Mouse (Mus musculus): ENCODE results near the gene Rdh5. TPM values are rescaled to one million over a fixed set of nuclear protein-coding genes. Genes with fewer than 3 reads are reported as not detected.
A peak's percentile ranks its signal among the peaks of the same experiment; 100 is the strongest.

Rdh5 gene
- polyA plus RNA-seq, 1 experiment from 2014 or later: 19.7 TPM

DNA sequence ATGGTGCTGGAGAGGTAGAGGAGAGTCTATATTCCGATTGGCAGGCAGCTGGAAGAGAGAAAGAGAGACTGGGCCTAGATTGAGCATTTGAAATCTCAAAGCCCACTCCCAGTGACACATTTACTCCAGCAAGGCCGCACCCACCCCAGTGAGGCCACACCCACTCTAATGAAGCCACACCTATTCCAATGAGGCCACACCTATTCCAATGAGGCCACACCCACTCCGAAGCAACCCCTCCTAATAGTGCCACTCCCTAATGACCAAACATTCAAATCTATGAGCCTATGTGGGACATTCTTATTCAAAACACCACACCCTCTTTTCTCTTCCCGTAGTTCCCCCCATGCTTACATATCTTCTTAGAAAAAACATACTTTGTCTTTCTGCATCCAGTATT, 24.8 kb upstream of the Rdh5 start:
- Histone ChIP-seq H3K4me2 (ENCODE audit: low read depth, low read length) (no peak overlapping the region), H3K36me3 (ENCODE audit: control insufficient read depth, insufficient read depth, low read length) (no peaks in the 10 kb centered on the region), H3K9me3 (ENCODE audit: control insufficient read depth, low read length) (no peaks in the 10 kb centered on the region), H3K9ac (replicated peaks; ENCODE audit: low read depth, low read length) (no peak overlapping the region), H3K27ac (ENCODE audit: low read depth, low read length) (no peak overlapping the region), H3K4me1 (ENCODE audit: control insufficient read depth, insufficient read depth, low read length) (no peaks in the 10 kb centered on the region), H3K27me3 (ENCODE audit: control insufficient read depth, insufficient read depth, low read length) (no peaks in the 10 kb centered on the region), H3K4me3 (ENCODE audit: low read depth, low read length) (no peak overlapping the region)
- WGBS: 95% methylated on average over 4 of the region's 4 CpGs
- ATAC-seq (ENCODE audit: low read depth): no peak

DNA sequence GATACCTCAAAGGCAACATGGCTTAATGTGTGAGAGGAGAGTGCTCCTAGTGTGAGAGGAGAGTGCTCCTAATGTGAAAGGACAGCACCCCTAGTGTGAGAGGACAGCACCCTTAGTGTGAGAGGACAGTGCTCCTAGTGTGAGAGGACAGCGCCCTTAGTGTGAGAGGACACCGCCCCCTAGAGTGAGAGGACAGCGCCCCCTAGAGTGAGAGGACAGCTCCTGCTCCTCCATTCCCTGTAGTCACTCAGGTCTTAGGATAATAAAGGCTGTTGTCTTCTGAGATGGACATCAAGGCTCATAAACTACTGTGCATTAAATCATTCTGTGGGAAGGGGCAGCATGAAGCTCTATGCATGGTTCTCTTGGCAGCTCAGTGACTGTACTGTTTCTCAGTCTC, 23.0 kb upstream of the Rdh5 start:
- 29% methylated on average over 3 of the region's 3 CpGs for WGBS
- Histone ChIP-seq H3K9ac (replicated peaks; ENCODE audit: low read depth, low read length) (no peak overlapping the region), H3K4me1 (ENCODE audit: control insufficient read depth, insufficient read depth, low read length) (no peaks in the 10 kb centered on the region), H3K36me3 (ENCODE audit: control insufficient read depth, insufficient read depth, low read length) (no peaks in the 10 kb centered on the region), H3K27ac (ENCODE audit: low read depth, low read length) (no peak overlapping the region), H3K4me3 (ENCODE audit: low read depth, low read length) (no peak overlapping the region), H3K4me2 (ENCODE audit: low read depth, low read length) (no peak overlapping the region), H3K27me3 (ENCODE audit: control insufficient read depth, insufficient read depth, low read length) (no peaks in the 10 kb centered on the region), H3K9me3 (ENCODE audit: control insufficient read depth, low read length) (no peaks in the 10 kb centered on the region)
- ATAC-seq (ENCODE audit: low read depth): no peak

DNA sequence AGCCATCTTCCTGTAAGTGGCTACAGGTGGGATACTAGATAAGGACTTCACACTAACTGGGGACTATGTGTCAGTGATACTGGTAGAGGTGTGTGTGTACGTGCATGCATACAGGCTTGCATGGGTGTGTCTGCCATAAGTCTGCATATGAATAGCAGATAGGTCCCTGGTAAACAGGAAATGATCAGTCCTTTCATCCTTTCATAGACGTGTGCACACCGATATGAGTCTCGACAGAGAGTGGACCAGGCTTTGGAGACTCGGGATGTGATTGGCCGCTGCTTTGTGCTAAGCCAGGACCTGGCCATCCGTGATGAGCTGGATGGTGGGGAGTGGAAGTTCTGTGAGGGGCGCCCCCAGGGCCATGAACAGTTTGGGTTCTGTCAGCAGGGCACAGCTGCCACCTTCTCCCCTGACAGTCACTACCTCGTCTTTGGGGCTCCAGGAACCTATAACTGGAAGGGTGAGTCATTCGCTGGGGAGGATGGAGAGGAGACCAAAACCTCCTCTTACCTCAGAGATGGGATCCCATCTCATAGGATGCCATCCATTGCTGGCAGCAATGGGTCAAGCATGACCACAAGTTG, 17.9 kb upstream of the Rdh5 start:
- Histone ChIP-seq H3K9me3 (ENCODE audit: control insufficient read depth, low read length) (no peaks in the 10 kb centered on the region), H3K9ac (replicated peaks; ENCODE audit: low read depth, low read length) (no peak overlapping the region), H3K4me3 (ENCODE audit: low read depth, low read length) (no peak overlapping the region), H3K4me1 (ENCODE audit: control insufficient read depth, insufficient read depth, low read length) (no peaks in the 10 kb centered on the region), H3K27me3 (ENCODE audit: control insufficient read depth, insufficient read depth, low read length) (no peaks in the 10 kb centered on the region), H3K36me3 (ENCODE audit: control insufficient read depth, insufficient read depth, low read length) (no peaks in the 10 kb centered on the region), H3K4me2 (ENCODE audit: low read depth, low read length) (no peak overlapping the region), H3K27ac (ENCODE audit: low read depth, low read length) (no peak overlapping the region)
- ATAC-seq (ENCODE audit: low read depth): no peak
- WGBS: 86% methylated on average over 10 of the region's 10 CpGs

DNA sequence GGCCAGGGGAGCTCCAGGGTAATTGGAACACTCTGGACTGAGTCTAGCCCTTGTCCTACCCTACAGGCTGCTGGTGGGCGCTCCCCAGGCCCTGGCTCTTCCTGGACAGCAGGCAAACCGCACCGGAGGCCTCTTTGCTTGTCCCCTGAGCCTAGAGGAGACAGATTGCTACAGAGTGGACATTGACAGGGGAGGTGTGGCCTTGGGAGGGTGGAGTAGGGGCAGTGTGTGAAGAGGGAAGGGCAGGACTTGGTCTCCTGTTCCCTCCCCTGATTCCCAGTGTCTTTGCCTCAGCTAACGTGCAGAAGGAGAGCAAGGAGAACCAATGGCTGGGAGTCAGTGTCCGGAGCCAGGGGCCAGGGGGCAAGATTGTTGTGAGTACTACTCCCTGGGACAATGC, 16.3 kb upstream of the Rdh5 start:
- no peak for ATAC-seq (ENCODE audit: low read depth)
- H3K36me3 ChIP-seq (ENCODE audit: control insufficient read depth, insufficient read depth, low read length): no peaks in the 10 kb centered on the region
- H3K4me2 ChIP-seq (ENCODE audit: low read depth, low read length): no peak overlapping the region
- no peak overlapping the region for H3K9ac ChIP-seq (replicated peaks; ENCODE audit: low read depth, low read length)
- no peak overlapping the region for H3K27ac ChIP-seq (ENCODE audit: low read depth, low read length)
- H3K4me1 ChIP-seq (ENCODE audit: control insufficient read depth, insufficient read depth, low read length): no peaks in the 10 kb centered on the region
- 64% methylated on average over 5 of the region's 5 CpGs for WGBS
- no peak overlapping the region for H3K4me3 ChIP-seq (ENCODE audit: low read depth, low read length)
- H3K27me3 ChIP-seq (ENCODE audit: control insufficient read depth, insufficient read depth, low read length): peaks cover 9% of the 10 kb centered on the region; the same call in 1 of the 2 replicates
- H3K9me3 ChIP-seq (ENCODE audit: control insufficient read depth, low read length): no peaks in the 10 kb centered on the region

DNA sequence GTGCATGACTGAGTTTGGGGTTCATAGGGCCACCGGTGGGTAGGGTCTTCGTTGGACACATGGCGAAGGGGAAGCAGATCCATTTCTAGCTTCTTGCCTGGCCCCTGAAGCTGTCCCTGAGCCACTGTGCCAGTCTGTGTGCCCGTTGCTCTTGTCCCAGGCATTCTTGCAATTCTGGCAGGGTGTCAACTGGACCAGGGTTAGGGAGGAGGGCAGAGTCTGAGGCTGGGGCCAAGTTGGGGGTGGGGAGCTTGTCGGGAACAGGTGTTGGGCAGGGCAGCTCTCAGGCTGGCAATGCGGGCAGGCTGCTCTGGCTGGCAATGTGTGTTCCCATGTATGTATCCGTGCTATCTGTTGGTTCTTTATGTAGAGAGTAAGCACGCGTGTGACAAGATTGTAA, 15.8 kb upstream of the Rdh5 start:
- Histone ChIP-seq H3K9ac (replicated peaks; ENCODE audit: low read depth, low read length) (no peak overlapping the region), H3K4me1 (ENCODE audit: control insufficient read depth, insufficient read depth, low read length) (no peaks in the 10 kb centered on the region), H3K4me3 (ENCODE audit: low read depth, low read length) (no peak overlapping the region), H3K9me3 (ENCODE audit: control insufficient read depth, low read length) (no peaks in the 10 kb centered on the region), H3K36me3 (ENCODE audit: control insufficient read depth, insufficient read depth, low read length) (no peaks in the 10 kb centered on the region), H3K27ac (ENCODE audit: low read depth, low read length) (no peak overlapping the region), H3K4me2 (ENCODE audit: low read depth, low read length) (no peak overlapping the region), H3K27me3 (ENCODE audit: control insufficient read depth, insufficient read depth, low read length) (peaks cover 12% of the 10 kb centered on the region)
- ATAC-seq (ENCODE audit: low read depth): no peak
- WGBS: 78% methylated on average over 9 of the region's 9 CpGs

GRCm38 (mm10) chr10:128937756-128938390, 15.2 kb upstream of the Rdh5 start:
- Histone ChIP-seq H3K9me3 (ENCODE audit: control insufficient read depth, low read length) (no peaks in the 10 kb centered on the region), H3K4me2 (ENCODE audit: low read depth, low read length) (no peak overlapping the region), H3K27me3 (ENCODE audit: control insufficient read depth, insufficient read depth, low read length) (peaks cover 13% of the 10 kb centered on the region), H3K4me3 (ENCODE audit: low read depth, low read length) (no peak overlapping the region), H3K4me1 (ENCODE audit: control insufficient read depth, insufficient read depth, low read length) (no peaks in the 10 kb centered on the region), H3K27ac (ENCODE audit: low read depth, low read length) (no peak overlapping the region), H3K36me3 (ENCODE audit: control insufficient read depth, insufficient read depth, low read length) (no peaks in the 10 kb centered on the region), H3K9ac (replicated peaks; ENCODE audit: low read depth, low read length) (no peak overlapping the region)
- WGBS: 71% methylated on average over 12 of the region's 12 CpGs
- ATAC-seq (ENCODE audit: low read depth): no peak

- H3K4me1 ChIP-seq (ENCODE audit: control insufficient read depth, insufficient read depth, low read length): no peaks in the 10 kb centered on the region
- peaks cover 20% of the 10 kb centered on the region for H3K27me3 ChIP-seq (ENCODE audit: control insufficient read depth, insufficient read depth, low read length)
- H3K9ac ChIP-seq (replicated peaks; ENCODE audit: low read depth, low read length): no peak overlapping the region
- H3K4me2 ChIP-seq (ENCODE audit: low read depth, low read length): no peak overlapping the region; the same call in 1 of the 2 replicates
- 75% methylated on average over 8 of the region's 8 CpGs for WGBS
- H3K27ac ChIP-seq (ENCODE audit: low read depth, low read length): no peak overlapping the region
- no peak for ATAC-seq (ENCODE audit: low read depth)
- no peak overlapping the region for H3K4me3 ChIP-seq (ENCODE audit: low read depth, low read length)
- H3K36me3 ChIP-seq (ENCODE audit: control insufficient read depth, insufficient read depth, low read length): no peaks in the 10 kb centered on the region
- H3K9me3 ChIP-seq (ENCODE audit: control insufficient read depth, low read length): no peaks in the 10 kb centered on the region
Measured at GRCm38 (mm10) chr10:128935826-128936440, 13.2 kb upstream of the Rdh5 start.

DNA sequence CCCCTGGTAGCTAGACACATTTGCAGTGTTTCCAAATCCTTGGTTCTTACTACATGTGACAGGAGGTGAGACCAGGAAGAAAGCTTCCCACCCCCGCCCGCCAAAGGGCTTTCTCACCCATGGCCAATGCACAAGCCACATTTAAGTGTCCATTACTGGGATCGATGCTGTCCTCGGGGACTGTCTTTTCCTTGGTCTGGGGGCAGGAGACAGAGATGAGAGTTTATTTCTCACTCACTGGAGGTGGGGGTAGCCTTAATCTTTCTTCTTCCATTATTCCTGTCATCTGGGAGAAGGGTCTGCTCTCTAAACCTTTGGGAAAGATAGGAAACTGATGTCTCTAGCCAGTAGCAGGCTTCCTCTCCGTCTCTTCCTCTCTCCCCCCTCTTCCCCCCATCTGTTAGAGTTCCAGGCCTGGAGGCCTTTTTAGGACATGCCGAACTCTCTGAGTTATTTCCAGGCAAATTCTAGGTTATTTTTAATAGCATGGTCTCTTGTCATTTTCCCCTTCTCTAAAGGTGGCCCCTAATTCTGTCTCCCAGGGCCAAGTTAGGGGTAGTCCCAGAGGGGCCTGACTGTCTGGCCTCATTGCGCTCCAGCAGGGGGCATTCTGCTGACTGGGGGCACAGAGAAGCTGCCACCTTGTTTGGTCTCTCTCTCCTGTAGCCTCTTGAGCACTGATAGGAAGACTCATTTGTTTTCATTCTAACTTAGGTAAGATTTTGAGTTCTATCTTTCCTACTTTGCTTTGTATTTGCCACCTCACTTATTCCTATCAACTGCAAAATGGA, 12.5 kb upstream of the Rdh5 start:
- no peaks in the 10 kb centered on the region for H3K4me1 ChIP-seq (ENCODE audit: control insufficient read depth, insufficient read depth, low read length)
- no peak overlapping the region for H3K4me3 ChIP-seq (ENCODE audit: low read depth, low read length)
- peaks cover 20% of the 10 kb centered on the region for H3K27me3 ChIP-seq (ENCODE audit: control insufficient read depth, insufficient read depth, low read length)
- no peak for ATAC-seq (ENCODE audit: low read depth)
- no peaks in the 10 kb centered on the region for H3K9me3 ChIP-seq (ENCODE audit: control insufficient read depth, low read length)
- H3K4me2 ChIP-seq (ENCODE audit: low read depth, low read length): peak overlapping the region; percentile 68; the same call in 1 of the 2 replicates
- H3K27ac ChIP-seq (ENCODE audit: low read depth, low read length): no peak overlapping the region
- H3K36me3 ChIP-seq (ENCODE audit: control insufficient read depth, insufficient read depth, low read length): no peaks in the 10 kb centered on the region
- H3K9ac ChIP-seq (replicated peaks; ENCODE audit: low read depth, low read length): no peak overlapping the region
- WGBS: 66% methylated on average over 7 of the region's 7 CpGs

All from neural tube, embryonic 14.5 days (tissue).